Mouse (Mus musculus) lung, embryonic 15.5 days (tissue): ENCODE data around the gene Zbtb46. TPM values are rescaled to one million over a fixed set of nuclear protein-coding genes. Genes with fewer than 3 reads are reported as not detected.
"Not testable (repeated sequence)": the region's sequence is repeated elsewhere in the genome, so short reads cannot be mapped to it uniquely, and the experiment has no call there.

Experiments used
- ATAC-seq: fragments of 200-750 bp; cut with Nextera tagmentation; 2 replicates; pipeline ENCODE4 v1.8.0; 2017; ENCODE audit warnings: moderate number of reproducible peaks, borderline replicate concordance; ENCODE audit not compliant: low FRiP score, low TSS enrichment; ENCODE audit errors: extremely low read depth
- H3K27ac ChIP-seq: fragments of 300-500 bp; sonication (generic); 2 replicates; pipeline ENCODE4 v1.5.1; 2015; ENCODE audit warnings: moderate library complexity, mild to moderate bottlenecking, inconsistent platforms
- H3K27me3 ChIP-seq: fragments of 300-500 bp; sonication (generic); 2 replicates; pipeline ENCODE4 v1.6.1; 2015; ENCODE audit warnings: inconsistent platforms
- H3K36me3 ChIP-seq: fragments of 300-500 bp; sonication (generic); 2 replicates; pipeline ENCODE4 v1.6.1; 2015; ENCODE audit warnings: inconsistent platforms
- H3K4me1 ChIP-seq: fragments of 300-500 bp; sonication (generic); 2 replicates; pipeline ENCODE4 v1.6.1; 2015; ENCODE audit warnings: inconsistent platforms
- H3K4me2 ChIP-seq: fragments of 300-500 bp; sonication (generic); 2 replicates; pipeline ENCODE4 v1.6.1; 2015; ENCODE audit warnings: inconsistent platforms, mild to moderate bottlenecking, moderate library complexity
- H3K4me3 ChIP-seq: fragments of 300-500 bp; sonication (generic); 2 replicates; pipeline ENCODE4 v1.5.1; 2015; ENCODE audit warnings: mild to moderate bottlenecking, inconsistent platforms
- H3K9ac ChIP-seq: fragments of 300-500 bp; sonication (generic); 2 replicates; pipeline ENCODE4 v1.6.1; 2015; ENCODE audit warnings: inconsistent platforms
- H3K9me3 ChIP-seq: fragments of 300-500 bp; sonication (generic); 2 replicates; pipeline ENCODE4 v1.6.1; 2016; ENCODE audit warnings: inconsistent platforms
- WGBS: fragments of 180-500 bp; shearing (Covaris S2); methylation state at CpG from one replicate; pipeline ENCODE4 v1.1.7; 2015; 5-methylcytosine and 5-hydroxymethylcytosine counted together
- polyA plus RNA-seq: library from polyadenylated mRNA; unstranded; fragments of >200 nt; fragmentation: Nextera tagmentation; extraction: Ambion mirVana; gene quantifications from 2 replicates; pipeline ENCODE4 v1.2.1, GENCODE M21; 2015

Gene Zbtb46
- 12.5 and 14.6 TPM in 2 replicates for polyA plus RNA-seq

DNA sequence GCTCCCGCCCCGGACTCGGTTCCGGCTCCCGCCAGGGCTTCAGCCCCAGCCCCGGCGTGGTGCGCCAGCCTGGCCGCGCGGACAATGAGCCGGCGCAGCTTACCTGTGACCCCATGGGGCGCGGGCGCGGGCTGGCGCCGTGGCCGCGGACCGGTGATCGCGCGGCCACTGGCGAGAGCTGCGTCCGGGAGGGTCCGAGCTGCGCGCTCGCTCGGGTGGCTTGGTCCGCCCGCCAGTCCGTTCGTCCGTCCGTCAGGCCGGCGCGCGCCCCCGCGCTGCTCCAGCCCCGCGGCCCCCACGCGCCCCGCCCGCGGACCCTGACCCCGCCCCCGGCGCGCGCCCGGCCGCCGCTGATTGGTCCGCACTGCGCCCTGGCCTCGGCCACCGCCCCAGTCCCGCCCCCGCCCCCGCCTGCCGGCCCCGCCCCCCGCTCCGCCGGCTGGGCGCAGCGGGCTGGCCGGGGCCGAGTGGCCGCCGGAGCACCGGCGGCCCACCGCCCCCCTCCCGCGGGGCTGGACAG, at the start of gene Zbtb46:
Gene Zbtb46, minus strand, starts transcription at position 274 of the 520 bp plus-strand sequence.
- peak; percentile 92 for ATAC-seq
- WGBS = 3% methylated on average over 35 of the region's 83 CpGs
- peaks cover 23% of the 10 kb centered on the region for H3K4me1 ChIP-seq

DNA sequence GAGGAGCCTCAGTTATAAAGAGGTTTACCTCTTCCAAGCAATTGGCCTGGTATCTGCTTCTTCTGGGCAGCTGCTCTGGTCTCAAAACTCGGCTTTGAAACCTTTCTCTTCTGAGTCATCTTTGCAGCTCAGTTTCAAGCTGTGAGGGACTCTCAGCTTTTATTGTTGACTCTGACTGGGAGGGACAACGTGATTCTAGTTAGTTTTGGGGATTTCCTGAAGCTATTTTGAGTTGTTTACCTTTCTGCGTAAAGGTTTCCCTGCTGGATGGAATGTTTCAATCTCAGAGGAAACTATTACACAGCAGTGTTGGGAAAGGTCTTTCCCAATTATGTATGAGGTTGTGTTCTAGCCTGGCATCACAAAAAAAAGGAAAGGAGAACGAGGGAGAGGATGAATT, 39.4 kb upstream of the Zbtb46 start:
- no peaks in the 10 kb centered on the region for H3K9me3 ChIP-seq
- H3K36me3 ChIP-seq = peaks cover 39% of the 10 kb centered on the region
- no peaks in the 10 kb centered on the region for H3K27me3 ChIP-seq
- ATAC-seq = no peak
- no peak overlapping the region for H3K9ac ChIP-seq
- H3K4me3 ChIP-seq = no peak overlapping the region
- 0 out of 2 replicates have a peak overlapping the region, but pooled peaks have one; percentile 90 for H3K4me2 ChIP-seq
- no peak overlapping the region for H3K27ac ChIP-seq
- H3K4me1 ChIP-seq = peaks cover 18% of the 10 kb centered on the region
- WGBS = 71% methylated on average over 4 of the region's 4 CpGs

More for the DNA sequence above, at the start of gene Zbtb46:
- Histone ChIP-seq H3K27me3 (peaks cover 14% of the 10 kb centered on the region; the same call in 1 of the 2 replicates), H3K9ac (peak within 1 kb of the TSS; percentile 65), H3K9me3 (no peaks in the 10 kb centered on the region), H3K4me3 (peak within 1 kb of the TSS; percentile 87), H3K4me2 (peak within 1 kb of the TSS; percentile 76), H3K27ac (peak within 1 kb of the TSS; percentile 67), H3K36me3 (no peaks in the 10 kb centered on the region)

DNA sequence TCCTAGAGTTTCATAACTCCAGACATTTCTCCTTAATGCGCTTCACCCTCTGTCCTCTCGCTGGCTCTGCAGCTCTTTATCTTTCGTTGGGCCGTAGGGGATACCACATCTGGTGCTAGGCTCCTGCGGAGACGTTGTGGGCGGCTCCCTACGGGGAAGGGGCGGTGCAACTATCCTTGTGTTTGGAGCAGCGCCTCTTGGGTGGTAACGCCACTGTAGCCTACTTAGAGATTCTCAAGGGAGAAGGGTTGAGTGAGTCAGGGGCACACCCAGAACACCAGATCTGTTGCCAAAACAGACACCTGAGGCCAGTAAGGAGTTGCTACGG, 38.3 kb upstream of the Zbtb46 start:
- H3K4me1 ChIP-seq = peaks cover 18% of the 10 kb centered on the region
- WGBS = under 1% methylated on average over 12 of the region's 12 CpGs
- peak; percentile 77 for ATAC-seq
- H3K27me3 ChIP-seq = no peaks in the 10 kb centered on the region
- peak overlapping the region; percentile 95 for H3K27ac ChIP-seq
- H3K4me2 ChIP-seq = peak overlapping the region; percentile 90
- H3K9ac ChIP-seq = peak overlapping the region; percentile 87
- peaks cover 28% of the 10 kb centered on the region for H3K36me3 ChIP-seq
- H3K9me3 ChIP-seq = no peaks in the 10 kb centered on the region
- H3K4me3 ChIP-seq = peak overlapping the region; percentile 72

DNA sequence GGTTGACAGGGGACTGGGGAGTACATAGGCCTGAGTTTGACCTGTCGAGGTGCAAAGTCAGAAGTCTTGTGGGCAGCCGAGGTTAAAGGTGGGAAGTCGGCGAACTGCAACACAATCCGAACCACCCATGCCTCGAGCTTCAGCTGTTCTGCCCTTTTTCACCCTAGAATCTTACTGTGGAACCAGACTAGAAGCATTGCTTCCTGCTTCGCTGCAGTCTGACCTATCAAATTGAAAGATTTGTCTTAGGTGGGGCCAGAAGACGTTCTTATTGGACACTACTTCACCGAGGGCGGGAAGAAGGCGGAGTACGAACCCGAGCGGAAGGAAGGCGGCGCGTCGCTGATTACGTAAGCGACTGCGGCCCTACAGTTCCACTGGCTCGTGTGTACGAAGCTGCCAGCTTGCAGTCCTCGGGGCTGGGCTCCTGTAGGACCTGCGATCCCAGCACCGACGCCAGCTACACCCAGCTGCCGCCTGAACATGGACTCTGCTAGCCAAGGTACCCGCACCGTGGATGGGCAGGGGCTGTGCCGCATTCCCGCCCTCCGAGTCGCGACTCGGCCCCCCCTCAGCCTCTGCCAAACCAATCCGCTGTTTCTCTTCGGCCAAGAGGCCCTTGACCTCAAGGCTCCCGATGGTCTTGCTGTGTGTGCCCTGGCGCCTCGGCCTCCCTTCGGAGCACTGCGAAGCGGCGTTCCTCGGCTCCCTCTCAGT, 37.8 kb upstream of the Zbtb46 start, which contains the start of gene Tpd52l2:
Gene Tpd52l2, plus strand, starts transcription at position 312 of the 717 bp plus-strand sequence.
- under 1% methylated on average over 45 of the region's 46 CpGs for WGBS
- peak within 1 kb of the TSS; percentile 90 for H3K4me2 ChIP-seq
- peak within 1 kb of the TSS; percentile 95 for H3K27ac ChIP-seq
- peaks cover 23% of the 10 kb centered on the region for H3K36me3 ChIP-seq
- peak within 1 kb of the TSS; percentile 87 for H3K9ac ChIP-seq
- peaks cover 18% of the 10 kb centered on the region for H3K4me1 ChIP-seq
- ATAC-seq = peak; percentile 97
- H3K9me3 ChIP-seq = no peaks in the 10 kb centered on the region
- H3K4me3 ChIP-seq = peak within 1 kb of the TSS; percentile 72
- no peaks in the 10 kb centered on the region for H3K27me3 ChIP-seq

DNA sequence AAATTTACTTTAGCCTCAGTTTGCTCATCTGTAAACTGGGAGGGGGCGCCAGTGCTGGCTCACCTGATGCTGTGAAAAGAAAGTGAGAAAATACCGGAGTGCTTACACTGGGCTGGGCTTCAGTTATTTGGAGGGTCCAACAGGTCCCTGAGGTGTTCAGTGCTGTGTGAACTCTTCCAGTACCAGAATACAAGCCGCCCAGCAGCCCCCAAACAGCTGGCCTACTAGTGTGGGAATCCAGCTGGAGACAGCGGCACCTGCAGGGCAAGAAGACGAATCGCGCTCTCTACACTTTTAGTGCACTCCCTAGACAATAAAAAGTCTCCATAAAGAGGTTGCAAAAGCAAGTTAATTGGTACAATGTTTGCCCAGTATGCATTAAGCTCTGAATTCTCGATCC, 37.1 kb upstream of the Zbtb46 start:
- peak overlapping the region; percentile 95 for H3K27ac ChIP-seq
- H3K9ac ChIP-seq = peak overlapping the region; percentile 48
- H3K27me3 ChIP-seq = no peaks in the 10 kb centered on the region
- no peaks in the 10 kb centered on the region for H3K9me3 ChIP-seq
- WGBS = 18% methylated on average over 8 of the region's 8 CpGs
- H3K4me3 ChIP-seq = peak overlapping the region; percentile 72
- H3K4me2 ChIP-seq = peak overlapping the region; percentile 90
- peaks cover 16% of the 10 kb centered on the region; the same call in 1 of the 2 replicates for H3K36me3 ChIP-seq
- peak; percentile 51; the same call in 1 of the 2 replicates for ATAC-seq
- peaks cover 18% of the 10 kb centered on the region for H3K4me1 ChIP-seq

DNA sequence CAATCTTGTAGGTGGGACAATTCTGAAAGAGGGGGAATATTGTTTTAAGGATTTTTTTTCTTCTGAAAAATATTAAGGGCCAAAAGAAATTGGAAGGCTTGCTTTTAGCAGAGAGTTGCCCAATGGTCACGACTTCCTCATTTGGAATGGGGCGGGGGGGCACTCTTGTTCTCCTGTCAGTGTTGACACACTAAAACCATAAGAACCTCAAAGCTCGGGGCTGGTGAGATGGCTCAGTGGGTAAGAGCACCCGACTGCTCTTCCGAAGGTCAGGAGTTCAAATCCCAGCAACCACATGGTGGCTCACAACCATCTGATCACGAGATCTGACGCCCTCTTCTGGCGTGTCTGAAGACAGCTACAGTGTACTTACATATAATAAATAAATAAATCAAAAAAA, 36.6 kb upstream of the Zbtb46 start:
- H3K27ac ChIP-seq, H3K9me3 ChIP-seq, ATAC-seq, H3K9ac ChIP-seq, H3K27me3 ChIP-seq: not testable (repeated sequence)
- Histone ChIP-seq H3K4me1 (peaks cover 18% of the 10 kb centered on the region), H3K4me3 (peak overlapping the region; percentile 72; the same call in 1 of the 2 replicates), H3K36me3 (peaks cover 13% of the 10 kb centered on the region; the same call in 1 of the 2 replicates), H3K4me2 (peak overlapping the region; percentile 90; the same call in 1 of the 2 replicates)
- 53% methylated on average over 8 of the region's 8 CpGs for WGBS

DNA sequence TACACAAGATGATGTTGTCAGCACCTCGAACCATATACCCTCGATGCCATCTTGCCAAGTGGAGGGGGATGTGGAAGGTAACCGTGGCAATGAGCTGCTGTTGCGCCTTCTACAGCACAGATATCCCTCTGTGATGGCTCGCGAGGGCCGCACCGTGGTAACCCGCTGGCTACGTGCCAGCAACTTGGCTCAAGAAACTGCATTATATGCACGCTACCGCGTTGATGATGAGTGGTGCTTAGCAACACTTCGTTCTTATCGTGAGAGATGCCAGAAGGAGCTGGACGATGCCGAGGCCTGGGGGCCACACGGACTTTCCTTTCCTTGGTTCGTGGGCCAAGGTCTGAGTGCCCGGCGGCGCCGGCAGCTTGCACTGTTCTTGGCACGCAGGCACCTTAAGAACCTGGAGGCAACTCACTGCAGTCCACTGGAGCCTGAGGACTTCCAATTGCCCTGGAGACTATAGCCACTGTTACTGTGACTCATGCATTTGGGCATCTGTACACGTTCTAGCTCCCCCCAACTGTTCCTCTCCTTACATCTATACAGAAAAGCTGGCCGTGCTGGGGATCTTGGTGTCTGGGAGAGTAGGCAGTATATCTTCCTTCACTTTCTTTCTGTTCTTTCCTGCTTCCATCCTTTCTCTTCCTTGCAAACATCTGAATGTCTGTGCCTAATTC, 35.2 kb upstream of the Zbtb46 start:
- Histone ChIP-seq H3K9ac (no peak overlapping the region), H3K4me3 (no peak overlapping the region), H3K9me3 (no peaks in the 10 kb centered on the region), H3K4me1 (peaks cover 18% of the 10 kb centered on the region), H3K27ac (no peak overlapping the region), H3K36me3 (0 out of 2 replicates have a peak, but pooled peaks cover under 1% of the 10 kb centered on the region), H3K27me3 (no peaks in the 10 kb centered on the region), H3K4me2 (no peak overlapping the region)
- no peak for ATAC-seq
- WGBS = 60% methylated on average over 26 of the region's 26 CpGs

DNA sequence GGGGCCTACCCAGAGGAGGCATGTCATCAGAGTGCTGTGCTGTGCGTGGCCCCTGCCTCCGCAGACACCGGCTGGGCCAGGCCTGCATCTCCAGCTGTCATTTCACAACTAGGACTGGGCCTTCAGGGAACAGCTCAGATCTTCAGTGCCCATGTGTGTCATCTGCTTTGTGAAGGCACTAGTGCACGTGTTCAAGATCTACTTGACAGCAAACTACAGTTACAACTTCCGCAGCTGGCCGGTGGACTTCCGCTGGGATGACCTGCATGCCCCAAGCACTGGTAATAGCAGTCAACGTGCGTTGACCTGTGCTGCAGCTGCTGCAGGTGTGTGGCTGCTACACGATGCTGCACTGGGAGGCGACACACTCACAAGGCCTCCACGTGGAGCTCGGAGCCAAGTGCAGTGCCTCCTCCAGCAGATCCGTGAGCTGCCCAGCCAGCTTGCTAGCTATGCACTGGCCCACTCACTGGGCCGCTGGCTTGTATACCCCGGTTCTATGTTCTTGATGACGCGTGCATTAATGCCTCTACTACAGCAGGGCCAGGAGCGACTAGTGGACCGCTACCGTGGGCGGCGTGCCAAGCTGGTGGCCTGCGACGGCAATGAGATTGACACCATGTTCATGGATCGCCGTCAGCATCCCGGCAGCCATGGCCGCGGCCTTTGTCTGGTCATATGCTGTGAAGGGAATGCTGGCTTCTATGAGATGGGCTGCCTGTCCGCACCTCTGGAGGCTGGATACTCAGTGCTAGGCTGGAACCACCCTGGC, 34.1 kb upstream of the Zbtb46 start, which contains the start of gene Abhd16b:
Gene Abhd16b, plus strand, starts transcription at position 51 of the 772 bp plus-strand sequence.
- no peak within 1 kb of the TSS for H3K27ac ChIP-seq

DNA sequence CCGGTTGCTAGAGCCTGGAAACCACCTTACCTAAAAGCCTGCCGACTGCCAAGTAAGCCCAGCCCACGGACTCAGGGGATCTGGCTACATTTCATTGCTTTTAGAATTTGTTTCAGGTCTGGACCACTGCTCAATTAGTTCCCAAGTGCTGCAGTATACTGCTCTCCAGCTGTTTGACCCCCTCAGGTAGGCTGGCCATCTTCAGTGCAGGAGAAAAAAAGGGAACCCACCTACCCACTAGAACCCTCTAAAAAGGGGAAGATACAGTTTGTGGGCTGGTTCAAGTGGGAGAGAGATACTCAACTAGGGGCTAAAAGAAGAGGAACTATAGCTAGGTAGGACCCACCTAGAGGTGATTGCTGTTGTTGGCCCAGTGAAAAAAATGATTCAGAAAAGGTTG, 33.0 kb upstream of the Zbtb46 start:
- WGBS = 45% methylated on average over 3 of the region's 3 CpGs
- peaks cover 17% of the 10 kb centered on the region for H3K4me1 ChIP-seq
- no peak overlapping the region for H3K27ac ChIP-seq
- H3K9me3 ChIP-seq = no peaks in the 10 kb centered on the region
- ATAC-seq = no peak
- no peak overlapping the region for H3K4me3 ChIP-seq
- no peak overlapping the region for H3K4me2 ChIP-seq
- H3K27me3 ChIP-seq = no peaks in the 10 kb centered on the region
- H3K36me3 ChIP-seq = no peaks in the 10 kb centered on the region
- no peak overlapping the region for H3K9ac ChIP-seq

More for the DNA sequence above, 34.1 kb upstream of the Zbtb46 start, which contains the start of gene Abhd16b:
- ATAC-seq = no peak
- H3K27me3 ChIP-seq = no peaks in the 10 kb centered on the region
- H3K4me2 ChIP-seq = no peak within 1 kb of the TSS
- no peak within 1 kb of the TSS for H3K9ac ChIP-seq
- WGBS = 79% methylated on average over 31 of the region's 31 CpGs
- H3K4me1 ChIP-seq = peaks cover 14% of the 10 kb centered on the region
- H3K9me3 ChIP-seq = no peaks in the 10 kb centered on the region
- H3K36me3 ChIP-seq = no peaks in the 10 kb centered on the region
- H3K4me3 ChIP-seq = no peak within 1 kb of the TSS

DNA sequence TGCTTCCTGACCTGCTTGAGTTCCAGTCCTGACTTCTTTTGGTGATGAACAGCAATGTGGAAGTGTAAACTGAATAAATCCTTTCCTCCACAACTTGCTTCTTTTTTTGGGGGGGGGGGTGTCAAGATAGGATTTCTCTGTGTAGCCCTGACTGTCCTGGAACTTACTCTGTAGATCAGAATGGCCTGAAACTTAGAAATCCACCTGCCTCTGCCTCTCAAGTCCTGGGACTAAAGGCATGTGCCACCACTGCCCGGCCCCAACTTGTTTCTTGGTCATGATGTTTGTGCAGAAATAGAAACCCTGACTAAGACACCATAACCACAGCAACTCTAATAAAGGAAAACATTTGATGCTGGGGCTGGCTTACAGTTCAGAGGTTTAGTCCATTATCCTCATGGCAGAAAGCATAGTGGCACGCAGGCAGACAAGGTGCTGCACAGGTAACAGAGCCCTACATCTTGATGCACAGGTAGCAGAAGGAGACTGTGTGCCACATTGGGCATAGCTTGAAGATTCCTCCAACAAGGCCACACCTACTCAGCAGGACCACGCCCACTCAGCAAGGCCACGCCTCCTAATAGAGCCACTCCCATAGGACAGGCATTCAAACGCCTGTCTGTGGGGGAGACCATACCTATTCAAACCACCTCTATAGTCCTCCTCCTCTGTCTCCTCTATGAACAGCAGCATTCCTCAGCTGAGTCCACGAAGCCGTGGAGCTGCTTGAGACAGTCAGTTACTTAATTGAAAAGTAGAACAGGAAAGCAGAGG, 32.4 kb upstream of the Zbtb46 start:
- Histone ChIP-seq H3K27ac (no peak overlapping the region), H3K27me3 (no peaks in the 10 kb centered on the region), H3K4me2 (no peak overlapping the region), H3K4me3 (no peak overlapping the region), H3K9me3 (no peaks in the 10 kb centered on the region), H3K9ac (no peak overlapping the region), H3K36me3 (no peaks in the 10 kb centered on the region), H3K4me1 (peaks cover 22% of the 10 kb centered on the region)
- ATAC-seq = no peak
- WGBS = 26% methylated on average over 7 of the region's 7 CpGs
